In genomic region chr4:32176449-32177135, GRCm38 (mm10) we compare ENCODE assay signal across 12 mouse cellular contexts.
DNase-seq lines count a peak whose midpoint lies in the region; ATAC-seq and TF ChIP-seq lines count a peak whose summit lies in the region.
"Had no signal": no experiment of that assay in that cellular context is flagged by ENCODE, and none has a peak within 500 bp of the region (broad histone marks: within the 10 kb centered on the region; RNA-seq: fewer than 3 reads in every experiment).

No protein-coding gene starts in this region.

- TF ChIP-seq CTCF in thymus, adult 2 months (IDR thresholded peaks at IDR 0.05; ENCODE audit: borderline replicate concordance, control insufficient read depth, extremely low read depth, insufficient read depth, low read length, poor library complexity): no peak

- H3K4me3 ChIP-seq in kidney, embryonic 14.5 days (ENCODE audit: low read length): no peak overlapping the region
- no peak overlapping the region for H3K4me3 ChIP-seq in thymus, adult 2 months (ENCODE audit: control insufficient read depth, insufficient read depth, low read length)
- no peak overlapping the region for H3K4me3 ChIP-seq in neural tube, embryonic 15.5 days (replicated peaks)
- H3K4me3 ChIP-seq: limb, embryonic 13.5 days had no signal

- no peak overlapping the region for H3K4me2 ChIP-seq in kidney, embryonic 14.5 days (replicated peaks; ENCODE audit: low read depth, low read length)
- H3K4me2 ChIP-seq in neural tube, embryonic 15.5 days: no peak overlapping the region

- no peak overlapping the region for H3K9ac ChIP-seq in kidney, embryonic 14.5 days (ENCODE audit: low read depth, low read length)
- H3K9ac ChIP-seq in neural tube, embryonic 15.5 days (replicated peaks): no peak overlapping the region
- H3K9ac ChIP-seq: limb, embryonic 13.5 days had no signal

- no peaks in the 10 kb centered on the region for H3K36me3 ChIP-seq in kidney, embryonic 14.5 days (ENCODE audit: control insufficient read depth, insufficient read depth, low read length)
- no peaks in the 10 kb centered on the region for H3K36me3 ChIP-seq in thymus, adult 2 months (ENCODE audit: control insufficient read depth, insufficient read depth, low read length)
- no peaks in the 10 kb centered on the region for H3K36me3 ChIP-seq in neural tube, embryonic 15.5 days
- H3K36me3 ChIP-seq: limb, embryonic 13.5 days had no signal

- 33% methylated on average over 4 of the region's 4 CpGs for WGBS in kidney, embryonic 14.5 days
- 54% methylated on average over 4 of the region's 4 CpGs for WGBS in thymus, adult 2 months
- WGBS in neural tube, embryonic 15.5 days: 12% methylated on average over 4 of the region's 4 CpGs

- H3K27me3 ChIP-seq in kidney, embryonic 14.5 days (ENCODE audit: control insufficient read depth, insufficient read depth, low read length): no peaks in the 10 kb centered on the region
- H3K27me3 ChIP-seq in thymus, adult 2 months (ENCODE audit: control insufficient read depth, insufficient read depth, low read length): no peaks in the 10 kb centered on the region
- H3K27me3 ChIP-seq in neural tube, embryonic 15.5 days (replicated peaks): no peaks in the 10 kb centered on the region
- H3K27me3 ChIP-seq: limb, embryonic 13.5 days had no signal

- peak overlapping the region; percentile 44; the same call in 1 of the 2 replicates for H3K27ac ChIP-seq in kidney, embryonic 14.5 days (ENCODE audit: low read depth, low read length)
- no peak overlapping the region for H3K27ac ChIP-seq in thymus, adult 2 months (ENCODE audit: control insufficient read depth, insufficient read depth, low read length)
- no peak overlapping the region for H3K27ac ChIP-seq in neural tube, embryonic 15.5 days (replicated peaks)
- H3K27ac ChIP-seq: limb, embryonic 13.5 days; stomach, postnatal 0 days had no signal

- ATAC-seq in kidney, embryonic 14.5 days (ENCODE audit: low FRiP score, low TSS enrichment): peak; percentile 37
- 0 out of 2 replicates have a peak, but pooled peaks have one; percentile 45 for ATAC-seq in neural tube, embryonic 15.5 days (ENCODE audit: low FRiP score)

- no peak for DNase-seq in kidney, adult 11 months
- peak; percentile 23 for DNase-seq in thymus, postnatal 0 days (ENCODE audit: low spot score)
- DNase-seq in thymus, adult 2 months: no peak
- peak; percentile 88 for DNase-seq in hindlimb bud, embryonic 11.5 days (ENCODE audit: extremely low spot score, low read depth, low spot score)
- DNase-seq in adrenal gland, postnatal 4 days (ENCODE audit: low spot score in 2 of 2): no peak
- no peak for DNase-seq in spleen, postnatal 4 days (ENCODE audit: low spot score in 2 of 2)
- DNase-seq: adrenal gland, postnatal 14 days; kidney, adult 9 months had no signal

- H3K4me1 ChIP-seq in kidney, embryonic 14.5 days (ENCODE audit: control insufficient read depth, insufficient read depth, low read length): peaks cover 15% of the 10 kb centered on the region
- peaks cover 5% of the 10 kb centered on the region for H3K4me1 ChIP-seq in thymus, adult 2 months (replicated peaks; ENCODE audit: control insufficient read depth, insufficient read depth, low read length)
- H3K4me1 ChIP-seq in neural tube, embryonic 15.5 days: peaks cover 20% of the 10 kb centered on the region

- TF ChIP-seq POLR2A in thymus, adult 2 months (IDR thresholded peaks at IDR 0.05; ENCODE audit: control insufficient read depth, extremely low read depth, insufficient read depth, low read length, poor library complexity): no peak

- H3K9me3 ChIP-seq in kidney, embryonic 14.5 days (ENCODE audit: control insufficient read depth, low read length): no peaks in the 10 kb centered on the region
- H3K9me3 ChIP-seq in neural tube, embryonic 15.5 days (replicated peaks): no peaks in the 10 kb centered on the region
- H3K9me3 ChIP-seq: limb, embryonic 13.5 days had no signal

Comparison
In these comparisons a context has a peak if more than half of its experiments do, and no peak if none do; other contexts are left out.
1. DNase-seq: peak in thymus, postnatal 0 days (single experiment) and hindlimb bud, embryonic 11.5 days (single experiment); none in kidney, adult 11 months (single experiment), thymus, adult 2 months (single experiment), adrenal gland, postnatal 4 days (0 of 2) and spleen, postnatal 4 days (0 of 2).